Mouse (Mus musculus) lung, adult 2 months (tissue): ENCODE results near the gene Gm11563. TPM values are rescaled to one million over a fixed set of nuclear protein-coding genes. Genes with fewer than 3 reads are reported as not detected.

Experiments
- DNase-seq: peaks from one replicate; pipeline ENCODE4 v3.0.0; 2022
- H3K4me1 ChIP-seq: fragments of 200-500 bp; 2 replicates; pipeline ENCODE4 v1.6.1; 2011; ENCODE audit warnings: low read length; ENCODE audit not compliant: control insufficient read depth, insufficient read depth
- H3K4me3 ChIP-seq: fragments of 200-500 bp; replicated peaks from 2 replicates; pipeline ENCODE3; 2011; ENCODE audit warnings: low read depth, mild to moderate bottlenecking, control low read depth, low read length; ENCODE audit errors: extremely low read depth
- CTCF ChIP-seq: fragments of 200-500 bp; IDR thresholded peaks from 2 replicates; pipeline ENCODE4 v1.5.1; 2011; ENCODE audit warnings: mild to moderate bottlenecking, low read length, control low read depth; ENCODE audit not compliant: insufficient read depth
- POLR2A ChIP-seq: fragments of 200-500 bp; IDR thresholded peaks from 2 replicates; pipeline ENCODE4 v1.6.1; 2011; ENCODE audit warnings: low read depth, mild to moderate bottlenecking, control low read depth, low read length, borderline replicate concordance; ENCODE audit errors: extremely low read depth
- WGBS: fragments of 180-500 bp; shearing (Covaris S2); methylation state at CpG from one replicate; pipeline ENCODE4 v1.1.7; 2018; 5-methylcytosine and 5-hydroxymethylcytosine counted together
- polyA plus RNA-seq: library from polyadenylated mRNA; depleted of rRNA; stranded (reverse); fragments of >200 nt; gene quantifications from 2 replicates; pipeline ENCODE4 v1.2.3, GENCODE M21; 2012; rRNA removed

The Gm11563 gene
- polyA plus RNA-seq, 1 experiment: not detected

- H3K4me1 ChIP-seq: no peaks in the 10 kb centered on the region
- TF ChIP-seq CTCF (no peak), POLR2A (no peak)
- no peak for DNase-seq
- H3K4me3 ChIP-seq: no peak overlapping the region
- WGBS: 77% methylated on average over 1 of the region's 1 CpGs
Measured at GRCm38 (mm10) chr11:99609126-99609525, 49.6 kb downstream of the Gm11563 start.

Other genes starting within 250 kb of the Gm11563 start
- gene Krt12, start 236.7 kb downstream of the Gm11563 start, polyA plus RNA-seq: 0.06 TPM in 1 of 2 replicates, not detected in the other
- 0.72 TPM in 1 of 2 replicates, not detected in the other for gene Krt20, start 220.8 kb downstream of the Gm11563 start, polyA plus RNA-seq
- 20.2 and 26.1 TPM in 2 replicates for gene Krt23, start 165.8 kb downstream of the Gm11563 start, polyA plus RNA-seq
- gene Krt39, start 137.6 kb downstream of the Gm11563 start, polyA plus RNA-seq: not detected in 2 replicates
- gene Krt40, start 115.8 kb downstream of the Gm11563 start, polyA plus RNA-seq: not detected in 2 replicates
- gene Krtap3-3, start 108.1 kb downstream of the Gm11563 start, polyA plus RNA-seq: 1.2 TPM in 1 of 2 replicates, not detected in the other
- 8.7 TPM in 1 of 2 replicates, not detected in the other for gene Krtap3-2, start 102.1 kb downstream of the Gm11563 start, polyA plus RNA-seq
- not detected in 2 replicates for gene Gm11939, start 99.5 kb downstream of the Gm11563 start, polyA plus RNA-seq
- not detected in 2 replicates for gene Krtap3-1, start 92.3 kb downstream of the Gm11563 start, polyA plus RNA-seq
- not detected in 2 replicates for gene Krtap1-5, start 77.9 kb downstream of the Gm11563 start, polyA plus RNA-seq
- gene Krtap1-4, start 75.3 kb downstream of the Gm11563 start, polyA plus RNA-seq: not detected in 2 replicates
- not detected in 2 replicates for gene Krtap1-3, start 67.6 kb downstream of the Gm11563 start, polyA plus RNA-seq
- gene Krtap9-3, start 60.9 kb downstream of the Gm11563 start, polyA plus RNA-seq: not detected in 2 replicates
- gene Gm11938, start 55.7 kb downstream of the Gm11563 start, polyA plus RNA-seq: not detected in 2 replicates
- gene Gm11937, start 48.8 kb downstream of the Gm11563 start, polyA plus RNA-seq: not detected in 2 replicates
- not detected in 2 replicates for gene Krtap2-4, start 44.1 kb downstream of the Gm11563 start, polyA plus RNA-seq
- gene Gm11562, start 38.5 kb downstream of the Gm11563 start, polyA plus RNA-seq: not detected in 2 replicates
- gene Krtap4-1, start 30.7 kb downstream of the Gm11563 start, polyA plus RNA-seq: not detected in 2 replicates
- not detected in 2 replicates for gene Krtap4-2, start 23.9 kb downstream of the Gm11563 start, polyA plus RNA-seq
- gene Krtap4-7, start 14.9 kb downstream of the Gm11563 start, polyA plus RNA-seq: not detected in 2 replicates
- gene Gm11555, start 8.7 kb downstream of the Gm11563 start, polyA plus RNA-seq: not detected in 2 replicates
- not detected in 2 replicates for gene Krtap4-6, start 7.0 kb upstream of the Gm11563 start, polyA plus RNA-seq
- not detected in 2 replicates for gene Gm14190, start 31.8 kb upstream of the Gm11563 start, polyA plus RNA-seq
- not detected in 2 replicates for gene Gm14180, start 75.3 kb upstream of the Gm11563 start, polyA plus RNA-seq
- gene Gm11595, start 114.0 kb upstream of the Gm11563 start, polyA plus RNA-seq: not detected in 2 replicates
- not detected in 2 replicates for gene Krtap4-8, start 121.7 kb upstream of the Gm11563 start, polyA plus RNA-seq
- not detected in 2 replicates for gene Krtap4-9, start 126.2 kb upstream of the Gm11563 start, polyA plus RNA-seq
- not detected in 2 replicates for gene Gm11596, start 134.5 kb upstream of the Gm11563 start, polyA plus RNA-seq
- gene Gm11569, start 140.0 kb upstream of the Gm11563 start, polyA plus RNA-seq: not detected in 2 replicates
- gene Gm11554, start 145.5 kb upstream of the Gm11563 start, polyA plus RNA-seq: not detected in 2 replicates
- gene Krtap4-13, start 150.9 kb upstream of the Gm11563 start, polyA plus RNA-seq: not detected in 2 replicates
- gene Gm11564, start 156.7 kb upstream of the Gm11563 start, polyA plus RNA-seq: not detected in 2 replicates
- not detected in 2 replicates for gene 2300003K06Rik, start 179.1 kb upstream of the Gm11563 start, polyA plus RNA-seq
- gene Krtap4-16, start 192.6 kb upstream of the Gm11563 start, polyA plus RNA-seq: not detected in 2 replicates
- gene Gm11568, start 199.0 kb upstream of the Gm11563 start, polyA plus RNA-seq: not detected in 2 replicates
- not detected in 2 replicates for gene Gm11559, start 205.5 kb upstream of the Gm11563 start, polyA plus RNA-seq
- gene Krtap9-1, start 214.4 kb upstream of the Gm11563 start, polyA plus RNA-seq: not detected in 2 replicates
- gene Gm11567, start 220.2 kb upstream of the Gm11563 start, polyA plus RNA-seq: 0.19 TPM in 1 of 2 replicates, not detected in the other
- not detected in 2 replicates for gene Krtap31-1, start 249.0 kb upstream of the Gm11563 start, polyA plus RNA-seq